Mouse (Mus musculus): ENCODE data around the gene Id2. TPM values are rescaled to one million over a fixed set of nuclear protein-coding genes. Genes with fewer than 3 reads are reported as not detected.

Id2 gene
- 13.3 and 14.1 TPM in 2 replicates for polyA plus RNA-seq (2012)

GRCm38 (mm10) chr12:25097052-25097209 lies at the start of gene Id2:
Id2 (minus strand) TSS chr12:25097140.

Other genes with a start within 250 kb of the Id2 start
- gene Kidins220, start 122.2 kb downstream of the Id2 start, polyA plus RNA-seq (2012), result 22.7 and 23.2 TPM in 2 replicates